Mouse (Mus musculus): Measurements from ENCODE around the gene Fmnl2. TPM values are rescaled to one million over a fixed set of nuclear protein-coding genes. Genes with fewer than 3 reads are reported as not detected.

Gene Fmnl2
- total and polyA plus RNA-seq, 3 experiments, result 0.42 to 2.8 (median 2.1) TPM

- no peaks in the 10 kb centered on the region for H3K79me2 ChIP-seq (replicated peaks; ENCODE audit: control insufficient read depth, extremely low read depth, insufficient read depth, poor library complexity, severe bottlenecking)
- no peak overlapping the region for H3K27ac ChIP-seq (ENCODE audit: insufficient read depth, low read depth)
- H3K27me3 ChIP-seq (replicated peaks), result no peaks in the 10 kb centered on the region
- in situ Hi-C loops (cut with MboI; ENCODE audit: low pct_ligation_motif_present, low pct_unique_long_range_greater_than_20kb, low sequenced_read_pairs) (no loop called here), dilution Hi-C loops (cut with MboI; ENCODE audit: extremely low pct_ligation_motif_present, extremely low pct_unique_long_range_greater_than_20kb, low sequenced_read_pairs) (no loop called here)
- no peak for DNase-seq (ENCODE audit: extremely low read depth)
- no peak overlapping the region for H3K9ac ChIP-seq (ENCODE audit: insufficient read depth, low read depth)
- no peaks in the 10 kb centered on the region for H3K36me3 ChIP-seq (replicated peaks in 1 of 2; ENCODE audit: control insufficient read depth in 1 of 2, insufficient read depth in 1 of 2, low read length in 1 of 2)
- TF ChIP-seq RAD21 (IDR thresholded peaks at IDR 0.05; ENCODE audit: low read depth, low read length) (no peak), IRF4 (IDR thresholded peaks at IDR 0.05; ENCODE audit: low read depth, low read length) (no peak), NELFE (IDR thresholded peaks at IDR 0.05; ENCODE audit: low read depth, low read length) (no peak), USF2 (conservative IDR thresholded peaks at IDR 0.05; ENCODE audit: low read depth, low read length) (no peak), CHD1 (IDR thresholded peaks at IDR 0.05; ENCODE audit: low read depth, low read length) (no peak), PAX5 (IDR thresholded peaks at IDR 0.05; ENCODE audit: low read length) (no peak), MEF2A (IDR thresholded peaks at IDR 0.05; ENCODE audit: borderline replicate concordance, low read depth, low read length) (no peak), MAZ (IDR thresholded peaks at IDR 0.05; ENCODE audit: low read depth, low read length) (no peak), RCOR1 (conservative IDR thresholded peaks at IDR 0.05; ENCODE audit: low read depth, low read length) (no peak), NRF1 (IDR thresholded peaks at IDR 0.05; ENCODE audit: low read depth, low read length) (no peak), MAX (IDR thresholded peaks at IDR 0.05; ENCODE audit: low read length) (no peak), KAT2A (IDR thresholded peaks at IDR 0.05; ENCODE audit: insufficient replicate concordance, low read length) (no peak), TCF12 (IDR thresholded peaks at IDR 0.05; ENCODE audit: low read depth, low read length) (no peak), ZC3H11A (IDR thresholded peaks at IDR 0.05; ENCODE audit: low read depth, low read length) (no peak), EP300 (IDR thresholded peaks at IDR 0.05; ENCODE audit: low read length) (no peak), BHLHE40 (IDR thresholded peaks at IDR 0.05; ENCODE audit: low read depth, low read length) (no peak), E2F4 (IDR thresholded peaks at IDR 0.05; ENCODE audit: insufficient replicate concordance, low read depth, low read length) (no peak)
- H3K4me1 ChIP-seq (ENCODE audit: control insufficient read depth in 1 of 2, insufficient read depth in 2 of 2), result no peaks in the 10 kb centered on the region; a peak in 1 of 4 replicates
- H3K4me3 ChIP-seq (replicated peaks in 1 of 3; ENCODE audit: low read depth in 2 of 3, low read length in 2 of 3, poor library complexity in 1 of 3), result no peak overlapping the region
- H3K9me3 ChIP-seq (replicated peaks; ENCODE audit: low read length), result no peaks in the 10 kb centered on the region
- H3K4me2 ChIP-seq (ENCODE audit: insufficient read depth, low read depth, poor library complexity, severe bottlenecking), result no peak overlapping the region
Measured at GRCm38 (mm10) chr2:53038737-53039136, 181.1 kb downstream of the Fmnl2 start.

- no peaks in the 10 kb centered on the region for H3K79me2 ChIP-seq (replicated peaks; ENCODE audit: control insufficient read depth, extremely low read depth, insufficient read depth, poor library complexity, severe bottlenecking)
- in situ Hi-C loops (cut with MboI; ENCODE audit: low pct_ligation_motif_present, low pct_unique_long_range_greater_than_20kb, low sequenced_read_pairs), result no loop called here
- TF ChIP-seq TBP (conservative IDR thresholded peaks at IDR 0.05; ENCODE audit: low read depth, low read length), result no peak
- H3K36me3 ChIP-seq (replicated peaks in 1 of 2; ENCODE audit: control insufficient read depth in 1 of 2, insufficient read depth in 1 of 2, low read length in 1 of 2), result no peaks in the 10 kb centered on the region
- H3K9ac ChIP-seq (ENCODE audit: insufficient read depth, low read depth), result no peak overlapping the region
- dilution Hi-C loops (cut with MboI; ENCODE audit: extremely low pct_ligation_motif_present, extremely low pct_unique_long_range_greater_than_20kb, low sequenced_read_pairs), result no loop called here
- no peak overlapping the region for H3K4me2 ChIP-seq (ENCODE audit: insufficient read depth, low read depth, poor library complexity, severe bottlenecking)
- no peaks in the 10 kb centered on the region for H3K9me3 ChIP-seq (replicated peaks; ENCODE audit: low read length)
- H3K4me3 ChIP-seq (replicated peaks in 1 of 3; ENCODE audit: low read depth in 2 of 3, low read length in 2 of 3, poor library complexity in 1 of 3), result no peak overlapping the region
- no peaks in the 10 kb centered on the region for H3K4me1 ChIP-seq (ENCODE audit: control insufficient read depth in 1 of 2, insufficient read depth in 2 of 2)
- DNase-seq (ENCODE audit: extremely low read depth), result no peak
- no peak overlapping the region for H3K27ac ChIP-seq (ENCODE audit: insufficient read depth, low read depth)
- no peaks in the 10 kb centered on the region for H3K27me3 ChIP-seq (replicated peaks)
Measured at GRCm38 (mm10) chr2:53047031-53047430, 189.4 kb downstream of the Fmnl2 start.

Measured in CH12.LX (cell line).